Mouse (Mus musculus): ENCODE results near the gene Nek6.

Nek6 gene

DNA sequence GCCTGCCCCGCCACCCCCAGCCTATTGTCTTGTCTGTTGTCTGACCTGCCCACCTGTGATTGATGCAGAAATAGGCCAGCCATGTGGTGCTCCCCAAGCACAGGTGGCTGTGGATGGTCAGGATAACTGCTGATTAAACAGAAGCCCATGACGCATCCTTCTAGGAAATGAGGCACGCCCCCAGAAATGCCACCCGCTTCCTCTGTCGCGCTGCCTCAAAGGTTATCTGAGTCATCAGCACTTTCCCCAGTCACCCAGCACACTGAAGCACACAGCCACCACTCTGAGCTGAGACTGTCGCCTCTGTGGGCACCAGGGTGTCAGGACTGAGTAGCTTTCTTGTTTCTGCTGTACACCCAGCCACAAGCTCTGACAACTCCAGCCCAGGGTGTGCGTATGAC is 24.9 kb downstream of the Nek6 start:
- DNase-seq (ENCODE audit: extremely low spot score), result no peak

DNA sequence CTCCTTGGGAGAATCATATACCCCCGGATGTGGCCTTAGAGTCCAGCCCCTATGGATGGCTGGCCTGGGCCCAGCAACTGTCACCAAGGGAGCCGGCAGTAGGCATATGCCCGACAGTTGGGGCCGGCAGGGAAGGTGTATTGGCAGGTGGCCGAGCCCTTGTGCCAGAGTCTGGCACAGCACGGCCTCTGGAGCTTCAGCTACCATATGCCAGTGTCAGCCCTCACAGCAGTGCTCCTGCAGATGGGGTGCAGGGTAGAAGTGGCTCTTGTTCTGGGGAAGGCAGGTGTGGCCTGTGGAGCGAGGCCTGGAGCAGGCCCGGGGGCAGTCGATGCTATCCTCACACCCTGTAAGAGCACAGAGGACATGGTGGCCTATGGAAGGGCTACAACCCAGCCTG is 28.2 kb downstream of the Nek6 start:
- DNase-seq (ENCODE audit: extremely low spot score), result no peak

DNA sequence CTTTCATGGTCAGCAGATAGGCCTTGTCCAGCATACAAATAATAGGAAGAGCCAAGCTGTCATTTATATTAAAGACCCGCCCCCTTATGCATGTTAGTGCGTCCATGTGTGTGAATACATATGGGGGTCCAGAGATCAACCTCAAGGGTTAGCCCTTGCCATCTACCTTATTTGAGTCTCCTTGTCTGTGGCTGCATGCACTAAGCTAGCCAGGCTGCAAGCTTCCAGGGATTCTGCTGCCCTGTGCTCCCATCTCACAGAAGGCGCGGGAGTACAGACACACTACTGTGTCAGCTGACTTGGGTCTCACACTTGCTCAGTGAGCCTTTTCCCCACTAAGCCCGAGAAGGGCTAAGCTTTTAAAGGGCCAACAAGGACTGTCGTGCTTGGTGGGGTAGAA is 29.2 kb downstream of the Nek6 start:
- no peak for DNase-seq (ENCODE audit: extremely low spot score)

DNA sequence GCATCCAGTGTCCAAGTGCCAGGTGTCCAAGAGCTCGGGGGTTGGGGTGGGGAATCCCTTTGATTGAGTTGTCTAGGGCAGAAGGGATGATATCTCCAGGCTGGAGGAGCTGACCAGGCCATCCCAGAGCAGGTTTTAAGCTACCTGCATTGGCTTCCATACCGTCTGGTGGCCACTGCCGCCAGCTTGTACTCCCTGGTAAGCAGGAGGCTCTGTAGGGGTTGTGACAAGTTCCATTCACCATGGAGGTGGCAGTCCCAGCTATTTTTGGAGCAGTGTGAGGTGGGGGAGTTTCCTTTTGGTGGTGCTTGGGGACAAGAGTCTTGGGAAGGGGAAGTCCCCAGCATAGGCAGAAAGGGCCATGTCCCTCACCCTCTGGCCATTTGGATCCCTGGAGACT is 29.7 kb downstream of the Nek6 start:
- DNase-seq (ENCODE audit: extremely low spot score), result no peak

DNA sequence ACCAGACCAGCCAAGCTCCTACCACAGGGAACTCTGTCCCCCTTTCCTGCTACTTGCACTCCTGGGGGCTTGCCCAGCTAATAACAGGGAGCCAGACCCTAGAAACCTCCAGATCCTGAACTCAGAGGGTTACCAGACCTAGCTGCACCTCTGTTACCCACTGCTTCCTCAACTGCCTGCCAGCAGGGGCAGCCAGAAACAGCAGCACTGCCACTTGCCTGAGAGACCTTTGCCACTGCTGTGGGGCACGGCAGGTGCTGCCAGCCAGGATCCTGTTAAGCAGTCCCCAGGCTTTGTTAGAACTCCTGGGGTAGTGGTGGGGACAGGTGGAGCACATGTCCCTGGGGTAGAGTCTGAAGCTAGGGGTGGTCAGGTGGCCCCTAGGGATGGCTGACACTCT is 30.1 kb downstream of the Nek6 start:
- DNase-seq (ENCODE audit: extremely low spot score), result no peak

DNA sequence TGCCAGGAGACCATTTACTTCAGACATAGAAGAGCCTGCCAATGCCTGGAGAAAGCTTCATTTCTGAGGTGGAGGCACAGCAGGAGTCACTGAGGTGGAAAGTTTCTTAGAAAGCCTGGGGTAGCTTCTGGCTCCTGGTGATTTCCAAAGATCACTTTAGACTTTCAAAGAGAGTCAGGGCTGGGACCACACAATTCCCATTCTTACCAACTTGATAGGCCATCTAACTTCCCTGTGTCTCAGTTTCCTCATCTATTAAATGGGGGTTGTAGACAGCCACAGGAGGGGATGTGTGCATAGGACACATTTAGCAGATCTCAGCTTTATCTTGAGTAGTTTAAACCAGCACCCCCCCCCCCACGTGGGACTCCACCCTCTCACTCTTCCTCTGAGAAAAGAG is 30.9 kb downstream of the Nek6 start:
- DNase-seq (ENCODE audit: extremely low spot score), result no peak

DNA sequence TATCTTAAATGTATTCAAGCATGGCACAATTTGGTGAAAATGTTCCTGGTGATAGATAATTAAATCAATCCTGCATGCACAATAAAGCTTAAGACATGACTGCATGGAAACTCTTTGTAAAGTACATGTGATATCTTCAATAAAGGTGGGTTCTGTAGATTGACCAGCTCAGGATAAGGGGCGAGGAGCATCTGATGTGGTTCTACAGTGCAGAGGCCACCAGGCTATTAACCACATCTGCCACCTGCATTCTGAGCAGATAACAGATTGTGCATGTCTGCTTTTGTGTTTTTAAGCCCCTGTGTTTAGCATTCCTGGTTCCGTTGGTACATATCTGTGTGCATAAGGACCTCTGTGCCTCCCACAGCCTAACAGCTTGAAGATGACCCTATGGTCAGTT is 31.7 kb downstream of the Nek6 start:
- no peak for DNase-seq (ENCODE audit: extremely low spot score)

DNA sequence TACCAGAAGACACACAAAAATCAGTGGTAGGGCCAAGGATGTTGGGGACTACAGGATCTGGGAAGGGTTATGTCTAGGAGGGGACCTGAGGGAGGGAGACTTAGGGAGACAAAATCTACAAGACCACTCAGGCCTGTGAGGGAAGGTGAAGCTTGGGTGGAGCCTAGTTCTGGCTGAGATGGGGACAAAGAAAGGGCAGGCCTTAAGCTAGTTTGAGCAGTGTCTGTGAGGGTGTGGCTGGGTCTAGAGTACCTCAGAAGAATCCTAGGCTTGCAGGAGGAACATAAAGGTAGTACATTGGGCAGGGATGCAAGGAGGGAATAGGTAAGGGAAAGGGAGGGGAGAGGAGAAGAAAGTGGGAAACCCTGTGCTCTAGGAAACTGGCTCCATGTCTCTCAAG is 32.9 kb downstream of the Nek6 start:
- DNase-seq (ENCODE audit: extremely low spot score), result no peak

DNA sequence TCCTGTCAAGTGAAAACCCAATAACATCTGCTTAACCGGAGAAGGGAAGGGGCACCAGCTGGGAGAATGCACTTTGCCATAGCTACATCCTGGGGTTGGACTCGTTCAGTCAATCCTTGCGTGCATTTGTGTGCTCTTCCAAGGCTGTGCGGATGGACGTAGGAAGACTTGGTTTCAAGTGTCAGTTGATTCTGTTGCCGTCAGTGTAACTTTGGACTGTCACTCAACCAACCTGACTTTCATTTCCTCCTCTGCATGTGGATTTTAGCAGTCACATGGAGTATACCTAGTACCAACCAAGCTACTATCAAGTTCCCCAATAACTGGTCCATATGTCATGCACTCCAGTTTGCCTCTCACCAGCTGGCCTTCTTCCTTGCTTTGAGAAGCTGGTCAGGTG is 33.5 kb downstream of the Nek6 start:
- no peak for DNase-seq (ENCODE audit: extremely low spot score)

DNA sequence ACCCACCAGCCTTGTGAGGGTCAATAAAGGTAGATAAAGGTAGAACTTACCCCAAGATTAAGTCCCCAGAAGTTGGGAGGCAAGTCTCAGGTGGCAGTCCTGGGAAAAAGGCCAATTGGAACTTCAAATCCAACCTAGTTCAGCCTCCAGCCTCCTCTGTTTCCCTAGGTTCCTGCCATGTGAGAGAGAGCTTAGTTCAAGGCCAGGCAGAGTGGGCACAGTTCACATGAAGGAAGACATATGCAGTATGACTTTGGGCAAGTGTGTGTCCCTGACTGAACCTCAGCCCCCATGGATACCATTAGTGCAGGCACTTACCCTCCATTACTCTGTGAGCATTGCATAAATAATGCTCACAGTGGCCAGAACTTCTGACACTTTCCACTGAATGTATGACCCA is 34.3 kb downstream of the Nek6 start:
- no peak for DNase-seq (ENCODE audit: extremely low spot score)

DNA sequence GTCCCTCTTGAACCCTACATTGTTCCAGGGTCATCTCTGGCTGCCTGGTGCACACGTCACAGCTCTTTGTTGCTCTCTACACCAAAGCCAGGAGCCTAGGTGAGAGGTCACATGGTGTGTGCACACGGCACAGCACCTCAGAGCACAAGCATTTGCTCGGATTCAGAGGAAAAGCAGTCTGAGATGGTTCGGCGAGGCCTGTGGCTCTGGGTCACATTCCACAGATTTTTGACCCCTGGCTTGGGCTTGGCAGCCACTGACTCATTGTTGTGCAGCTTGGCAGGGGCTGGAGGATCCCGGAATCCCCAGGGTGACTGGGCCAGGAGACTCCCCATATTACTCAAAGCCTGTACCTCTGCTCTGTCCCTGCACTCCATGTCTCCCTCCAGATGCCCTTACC is 34.8 kb downstream of the Nek6 start:
- DNase-seq (ENCODE audit: extremely low spot score), result peak; percentile 71

DNA sequence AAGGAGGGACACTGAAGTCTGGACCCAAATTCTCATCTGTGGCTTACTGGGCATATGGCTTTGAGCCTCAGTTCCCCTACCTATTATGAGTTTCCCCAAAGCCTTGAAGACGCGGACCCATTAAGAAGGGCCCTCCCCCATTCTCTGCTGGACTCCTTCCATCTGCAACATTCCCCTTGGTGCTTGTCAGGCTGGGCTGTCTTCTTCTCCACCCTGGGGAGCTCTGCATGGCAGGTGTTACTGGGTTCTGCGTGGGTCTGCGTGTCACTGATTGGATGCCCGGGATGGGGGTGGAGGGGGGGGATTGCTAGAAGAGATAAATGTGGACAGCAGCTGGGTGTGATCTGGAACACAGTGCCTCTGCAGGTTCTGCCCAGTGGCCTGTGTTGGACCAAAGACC is 35.3 kb downstream of the Nek6 start:
- DNase-seq (ENCODE audit: extremely low spot score), result no peak

DNA sequence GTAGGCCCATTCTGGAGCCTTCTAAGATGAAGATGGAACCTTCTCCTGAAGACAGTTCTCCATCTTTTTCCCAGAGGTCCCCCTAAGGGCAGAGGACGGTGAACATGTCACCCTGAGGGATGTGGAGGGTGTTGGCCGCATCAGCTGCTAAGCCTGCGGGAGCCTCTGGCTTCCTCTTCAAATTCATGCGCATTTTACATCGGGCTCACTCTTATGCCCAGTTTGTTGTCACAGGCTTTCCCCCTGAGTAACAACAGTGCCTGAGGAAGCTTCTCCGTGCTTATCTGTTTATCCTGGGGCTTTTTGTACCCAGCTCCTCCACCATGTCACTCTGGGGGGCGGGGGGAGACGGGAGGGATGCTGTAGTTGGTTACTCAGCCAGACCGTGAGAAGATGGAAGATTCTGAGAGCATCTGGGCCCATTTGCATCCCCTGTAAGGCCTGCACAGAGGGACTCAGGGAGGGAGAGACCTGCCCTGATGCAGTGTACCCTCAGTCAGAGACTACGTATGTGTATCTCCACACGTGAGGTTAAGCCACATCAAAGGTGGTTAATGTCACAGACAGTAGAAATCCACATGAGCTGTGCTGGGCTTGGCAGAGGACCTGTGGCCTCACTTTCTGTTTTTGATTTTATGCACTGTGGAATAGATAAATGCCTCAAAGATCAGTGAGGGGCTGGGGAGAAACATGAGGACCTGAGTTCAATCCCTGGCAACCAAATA is 36.5 kb downstream of the Nek6 start:
- DNase-seq (ENCODE audit: extremely low spot score), result no peak

DNA sequence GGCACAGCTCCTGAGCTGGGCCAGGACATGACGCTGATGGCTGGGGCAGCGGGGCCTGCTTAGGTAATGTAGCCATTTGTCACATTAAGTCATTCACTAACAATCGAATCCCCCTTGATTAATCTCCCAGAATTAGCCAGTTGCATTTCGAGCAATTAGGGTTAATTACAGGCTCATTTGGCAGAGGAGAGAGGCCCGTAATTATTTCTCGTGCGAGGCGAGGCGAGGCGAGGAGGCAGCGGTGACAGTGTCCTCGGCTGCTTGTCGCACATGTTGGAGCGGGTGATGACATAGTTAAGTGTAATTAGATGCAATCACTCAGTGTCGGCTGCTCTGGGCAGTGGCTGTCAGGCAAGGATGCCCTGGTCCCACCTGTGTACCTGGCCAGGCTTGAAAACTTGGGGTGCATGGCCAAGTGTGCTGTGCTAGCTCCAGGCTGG is 40.6 kb downstream of the Nek6 start:
- DNase-seq (ENCODE audit: extremely low spot score), result no peak

DNA sequence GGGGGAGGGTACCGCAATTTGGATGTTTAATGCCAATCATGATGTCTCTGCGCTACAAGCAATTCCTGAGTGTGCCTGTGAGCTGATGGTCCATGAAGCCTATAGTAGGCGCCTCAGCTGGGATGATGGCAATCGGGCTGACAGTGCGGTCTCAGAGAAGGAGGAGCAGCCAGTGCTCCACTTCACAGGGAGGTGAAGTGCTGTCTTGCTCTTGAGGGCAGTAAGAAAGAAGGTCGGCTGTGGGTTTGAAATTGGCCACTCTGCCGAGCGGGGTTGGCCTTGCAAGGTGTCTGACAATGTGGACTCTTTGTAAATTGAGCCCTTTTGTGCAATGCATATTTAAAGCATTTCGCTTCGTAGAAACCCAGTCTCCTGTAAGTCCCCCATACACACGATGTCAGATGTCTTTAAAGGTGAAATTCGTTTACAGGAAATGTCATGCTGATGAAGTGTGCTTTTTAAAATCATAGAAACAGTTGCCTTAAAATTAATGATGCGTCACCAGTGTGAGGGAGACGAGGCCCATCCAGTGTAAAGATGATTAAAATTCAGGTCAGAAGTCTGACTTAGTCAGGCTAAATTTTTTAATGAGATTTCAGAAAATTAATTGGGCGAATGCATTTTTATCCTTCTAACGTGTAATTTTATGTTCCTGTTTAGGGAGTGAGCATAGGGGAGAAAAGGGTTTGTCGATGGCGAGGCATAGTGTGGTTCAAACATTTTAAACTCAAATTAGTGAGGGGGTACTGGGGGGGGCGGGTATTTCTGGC is 43.0 kb downstream of the Nek6 start:
- no peak for DNase-seq (ENCODE audit: extremely low spot score)

DNA sequence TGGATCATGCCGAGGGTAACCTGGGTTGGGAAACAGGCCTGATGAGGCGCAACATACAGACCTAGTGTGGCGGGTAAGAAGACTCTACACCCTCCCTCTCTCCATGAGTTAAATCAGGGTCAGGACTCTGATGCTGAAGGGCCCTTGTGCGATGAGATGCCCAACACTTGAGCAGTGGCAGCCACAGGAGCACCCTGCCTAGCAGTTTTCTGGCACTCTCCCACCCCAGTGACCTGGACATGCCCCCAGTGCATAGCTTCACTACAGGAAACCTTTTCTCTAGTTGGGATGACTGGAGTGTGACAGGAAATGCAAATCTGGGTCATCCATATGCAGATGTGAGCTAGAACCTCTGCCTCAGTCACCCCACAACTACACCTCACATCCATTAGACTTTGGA is 44.2 kb downstream of the Nek6 start:
- no peak for DNase-seq (ENCODE audit: extremely low spot score)

DNA sequence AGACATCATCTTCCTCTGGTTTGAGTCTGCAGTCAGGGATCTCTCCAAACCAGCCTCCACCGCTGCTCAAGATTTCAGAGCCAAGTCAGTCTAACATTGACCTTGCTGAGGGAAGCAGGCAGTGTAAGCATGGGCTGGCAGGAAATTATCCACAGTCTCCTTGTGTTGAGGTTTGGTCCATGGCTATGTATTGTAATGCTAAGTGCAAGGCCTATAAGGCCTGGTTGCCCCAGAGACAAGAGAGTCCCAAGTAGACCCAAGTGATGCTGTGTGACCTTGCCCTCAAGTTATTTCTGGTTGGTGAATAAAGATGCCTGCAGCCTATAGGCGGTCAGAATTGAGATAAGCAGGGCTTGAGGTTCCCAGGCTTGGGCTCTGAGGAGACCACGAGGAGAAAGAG is 45.3 kb downstream of the Nek6 start:
- DNase-seq (ENCODE audit: extremely low spot score), result no peak

DNA sequence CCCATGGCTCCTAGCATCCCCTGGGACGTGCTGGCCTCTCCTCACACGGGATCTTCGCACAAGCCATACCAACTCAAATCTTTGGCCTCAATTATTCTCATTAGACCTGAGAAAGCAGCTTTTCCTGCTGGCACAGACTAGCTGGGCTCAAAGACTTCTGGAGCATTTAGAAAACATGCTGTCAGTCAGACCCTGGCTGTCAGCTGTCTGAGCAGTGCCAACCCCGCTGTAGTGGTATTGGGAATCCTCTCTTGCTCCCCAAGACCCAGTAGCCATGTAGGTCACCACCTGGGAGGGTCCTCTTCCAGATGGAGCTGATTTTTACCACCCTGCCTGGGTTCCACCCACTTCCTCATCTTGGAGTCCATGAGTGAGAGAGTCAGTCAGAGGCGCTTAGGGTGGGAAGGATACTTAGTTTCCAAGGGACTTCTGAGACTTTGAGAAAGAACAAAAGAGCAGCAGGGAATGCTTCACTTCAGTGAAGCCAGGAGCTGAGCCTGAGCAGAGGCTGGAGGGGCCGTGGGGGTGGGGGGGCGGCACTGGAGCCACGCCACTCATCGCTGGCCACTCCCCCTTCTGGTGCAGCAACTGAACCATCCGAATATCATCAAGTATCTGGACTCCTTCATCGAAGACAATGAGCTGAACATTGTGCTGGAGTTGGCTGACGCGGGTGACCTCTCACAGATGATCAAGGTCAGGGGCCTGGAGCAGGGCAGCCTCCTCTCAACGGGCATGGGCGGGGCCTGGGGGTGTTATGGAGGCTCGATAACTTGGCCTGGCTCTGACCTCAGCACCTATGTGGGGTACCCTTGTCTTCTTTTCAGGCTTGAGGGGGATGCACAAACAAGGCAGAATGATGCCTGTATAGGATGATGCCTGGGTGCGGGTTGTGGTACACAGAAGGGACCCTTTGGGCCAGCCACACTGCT is 49.1 kb downstream of the Nek6 start:
- DNase-seq (ENCODE audit: extremely low spot score), result no peak

DNA sequence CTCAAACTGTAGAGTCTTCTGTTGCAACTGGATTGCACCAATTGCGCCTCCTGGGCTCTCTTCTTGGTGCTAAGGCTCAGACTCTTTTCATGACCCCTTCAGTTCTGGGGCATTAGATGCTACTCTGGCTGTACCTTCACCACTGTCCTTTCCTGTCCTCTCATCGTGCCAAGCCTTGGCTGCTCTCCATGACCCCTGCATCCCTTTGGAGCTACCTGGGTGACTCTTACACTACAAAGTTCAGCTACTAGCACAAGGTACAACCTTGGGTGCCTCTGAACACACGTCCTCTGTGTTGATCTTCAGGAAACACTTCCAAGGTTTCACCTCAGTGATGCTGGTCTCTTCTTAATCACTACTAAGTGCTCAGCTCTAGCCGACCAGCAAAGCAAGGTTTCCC is 51.2 kb downstream of the Nek6 start:
- DNase-seq (ENCODE audit: extremely low spot score), result no peak

DNA sequence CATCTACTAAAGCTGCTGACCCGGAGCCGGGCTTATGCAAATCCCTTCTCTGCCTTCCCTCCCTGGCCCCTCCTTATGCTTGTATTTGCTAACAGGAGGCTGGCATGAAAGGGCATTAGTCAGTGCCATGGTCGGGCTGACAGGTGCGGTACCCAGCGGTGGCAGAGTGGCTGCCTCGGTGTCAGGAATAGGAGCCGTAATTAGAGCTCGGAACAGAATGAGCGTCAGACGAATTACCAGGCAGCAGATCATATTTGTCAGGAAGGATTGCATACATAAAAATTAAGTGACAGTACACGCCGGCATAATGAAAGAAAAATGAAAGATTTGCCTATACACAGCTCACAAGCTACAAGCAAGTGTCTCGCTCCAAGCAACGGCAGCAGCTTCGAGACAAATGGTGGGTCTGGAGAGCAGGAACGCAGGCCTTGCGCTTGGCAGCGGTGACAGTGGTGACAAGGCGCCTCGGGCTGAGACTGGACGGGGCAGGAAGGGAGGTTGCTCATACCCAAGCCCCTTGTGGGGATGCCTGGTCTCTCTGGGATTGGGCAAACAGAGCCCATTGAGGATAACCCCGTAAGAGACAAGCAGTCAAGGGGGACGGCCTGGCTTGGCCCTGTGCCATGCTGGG is 60.6 kb downstream of the Nek6 start:
- DNase-seq (ENCODE audit: extremely low spot score), result no peak

DNA sequence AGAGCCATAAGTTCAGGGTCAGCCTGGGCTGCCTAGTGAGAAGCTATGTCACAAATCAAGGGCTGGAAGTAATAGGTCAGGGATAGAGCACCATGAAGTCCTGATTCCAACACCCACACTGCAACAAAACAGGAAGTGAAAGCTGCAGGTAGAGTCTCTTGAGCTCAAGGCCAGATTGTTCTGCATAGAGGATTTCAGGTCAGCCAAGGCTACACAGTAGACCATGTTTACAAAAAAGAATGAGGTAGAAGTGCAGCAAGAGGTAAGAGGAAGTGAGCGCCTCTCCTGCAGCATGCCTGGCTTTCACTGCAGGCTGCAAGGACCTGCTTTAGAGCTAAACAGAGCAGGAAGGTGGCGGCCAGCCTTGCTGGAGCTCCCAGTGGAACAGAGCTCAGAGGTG is 63.3 kb downstream of the Nek6 start:
- DNase-seq (ENCODE audit: extremely low spot score), result no peak

All from embryo, embryonic 9.5 days (tissue).